Mouse (Mus musculus): Measurements from ENCODE around the gene Hist3h2a. TPM values are rescaled to one million over a fixed set of nuclear protein-coding genes. Genes with fewer than 3 reads are reported as not detected.

The Hist3h2a gene
- total RNA-seq, 2 experiments from 2014 or later, result 55.5 to 59.1 TPM

- Histone ChIP-seq H3K4me3 (peak overlapping the region; percentile 27; the same call in 1 of the 2 replicates), H3K27ac (no peak overlapping the region)
- DNase-seq (ENCODE audit: extremely low spot score in 1 of 2, low spot score in 2 of 2), result peak in 1 of 2 experiments; percentile 36
- TF ChIP-seq CTCF (IDR thresholded peaks at IDR 0.05), result peak; percentile 74
- intact Hi-C loops (cut with DNase I), result no loop called here
Observed at GRCm38 (mm10) chr11:58927790-58928651, 26.5 kb upstream of the Hist3h2a start.

DNA sequence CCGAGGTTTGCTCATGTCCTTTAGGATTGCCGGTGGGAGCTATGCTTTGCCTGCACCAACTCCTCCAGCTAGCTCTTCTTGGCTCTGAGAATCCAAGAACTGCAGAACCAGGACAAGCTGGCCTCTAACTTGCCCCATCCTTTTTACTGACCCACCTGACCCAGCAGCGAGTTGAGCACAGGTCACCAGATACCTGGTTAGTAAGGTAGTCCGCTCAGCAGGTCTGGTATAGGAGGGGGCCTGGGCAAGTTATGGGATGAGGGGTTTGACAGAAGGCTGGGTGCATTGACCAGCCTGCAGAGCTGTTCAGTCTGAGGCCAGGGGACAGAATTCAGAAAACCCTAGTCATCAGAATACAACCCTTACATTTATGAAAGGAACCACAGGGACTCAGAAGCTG, 25.4 kb upstream of the Hist3h2a start:
- no peak overlapping the region for H3K4me3 ChIP-seq
- H3K27ac ChIP-seq, result no peak overlapping the region
- DNase-seq (ENCODE audit: extremely low spot score in 1 of 2, low spot score in 2 of 2), result no peak
- intact Hi-C loops (cut with DNase I), result no loop called here
- no peak for TF ChIP-seq CTCF (IDR thresholded peaks at IDR 0.05)

GRCm38 (mm10) chr11:58929641-58930040, 24.8 kb upstream of the Hist3h2a start:
- DNase-seq (ENCODE audit: extremely low spot score in 1 of 2, low spot score in 2 of 2), result no peak
- H3K4me3 ChIP-seq, result no peak overlapping the region
- no peak overlapping the region for H3K27ac ChIP-seq
- intact Hi-C loops (cut with DNase I), result no loop called here
- no peak for TF ChIP-seq CTCF (IDR thresholded peaks at IDR 0.05)

- TF ChIP-seq CTCF (IDR thresholded peaks at IDR 0.05), result no peak
- no peak for DNase-seq (ENCODE audit: extremely low spot score in 1 of 2, low spot score in 2 of 2)
- intact Hi-C loops (cut with DNase I), result no loop called here
- no peak overlapping the region for H3K27ac ChIP-seq
- H3K4me3 ChIP-seq, result no peak overlapping the region
Observed at GRCm38 (mm10) chr11:58930254-58930653, 24.2 kb upstream of the Hist3h2a start.

DNA sequence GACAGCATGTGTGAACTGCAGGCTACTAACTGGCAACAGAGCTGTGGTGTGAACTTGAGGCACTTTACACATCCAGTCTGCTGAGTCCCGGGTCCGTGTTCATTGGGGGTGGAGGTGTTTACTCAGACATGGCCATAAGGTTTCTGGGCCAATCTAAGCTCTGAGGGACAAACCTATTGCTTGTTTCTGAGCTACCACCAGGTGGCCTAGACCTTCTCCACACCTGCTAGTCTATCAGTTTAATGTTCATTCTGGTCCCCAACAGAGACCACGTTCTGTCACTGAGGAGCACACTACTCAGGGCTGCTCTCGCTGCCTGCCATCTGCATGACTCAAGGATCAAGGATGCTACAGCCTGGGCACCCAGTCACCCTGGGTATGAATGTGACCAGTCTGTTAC, 22.9 kb upstream of the Hist3h2a start:
- no peak for DNase-seq (ENCODE audit: extremely low spot score in 1 of 2, low spot score in 2 of 2)
- TF ChIP-seq CTCF (IDR thresholded peaks at IDR 0.05), result peak; percentile 17; the same call in 1 of the 2 replicates
- H3K4me3 ChIP-seq, result no peak overlapping the region
- H3K27ac ChIP-seq, result no peak overlapping the region
- intact Hi-C loops (cut with DNase I), result no loop called here

DNA sequence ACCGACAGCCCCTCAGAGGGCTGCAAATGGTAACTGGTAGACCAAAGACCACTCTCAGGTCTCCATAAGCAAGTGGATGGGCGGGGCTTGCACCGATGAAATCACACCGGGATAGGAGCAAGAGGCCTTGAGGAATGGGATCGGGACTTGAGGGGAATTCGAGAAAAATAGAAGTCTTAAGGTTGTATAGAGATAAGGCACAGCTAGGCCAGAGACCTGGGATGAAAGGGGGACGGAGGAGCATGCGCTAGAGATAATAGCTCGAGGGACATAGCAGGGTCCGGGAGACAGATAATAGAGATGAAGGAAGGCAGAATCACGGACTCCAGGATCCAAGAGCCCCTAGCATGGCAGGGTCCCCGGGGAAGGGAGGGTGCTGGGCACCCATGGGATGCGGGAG, 16.6 kb upstream of the Hist3h2a start:
- DNase-seq (ENCODE audit: extremely low spot score in 1 of 2, low spot score in 2 of 2), result no peak
- peak overlapping the region; percentile 94 for H3K27ac ChIP-seq
- intact Hi-C loops (cut with DNase I), result loop anchor here (2.0 kb wide), 1 partner anchor 23 kb away; no protein-coding TSS in a partner anchor
- no peak for TF ChIP-seq CTCF (IDR thresholded peaks at IDR 0.05)
- peak overlapping the region; percentile 97 for H3K4me3 ChIP-seq

DNA sequence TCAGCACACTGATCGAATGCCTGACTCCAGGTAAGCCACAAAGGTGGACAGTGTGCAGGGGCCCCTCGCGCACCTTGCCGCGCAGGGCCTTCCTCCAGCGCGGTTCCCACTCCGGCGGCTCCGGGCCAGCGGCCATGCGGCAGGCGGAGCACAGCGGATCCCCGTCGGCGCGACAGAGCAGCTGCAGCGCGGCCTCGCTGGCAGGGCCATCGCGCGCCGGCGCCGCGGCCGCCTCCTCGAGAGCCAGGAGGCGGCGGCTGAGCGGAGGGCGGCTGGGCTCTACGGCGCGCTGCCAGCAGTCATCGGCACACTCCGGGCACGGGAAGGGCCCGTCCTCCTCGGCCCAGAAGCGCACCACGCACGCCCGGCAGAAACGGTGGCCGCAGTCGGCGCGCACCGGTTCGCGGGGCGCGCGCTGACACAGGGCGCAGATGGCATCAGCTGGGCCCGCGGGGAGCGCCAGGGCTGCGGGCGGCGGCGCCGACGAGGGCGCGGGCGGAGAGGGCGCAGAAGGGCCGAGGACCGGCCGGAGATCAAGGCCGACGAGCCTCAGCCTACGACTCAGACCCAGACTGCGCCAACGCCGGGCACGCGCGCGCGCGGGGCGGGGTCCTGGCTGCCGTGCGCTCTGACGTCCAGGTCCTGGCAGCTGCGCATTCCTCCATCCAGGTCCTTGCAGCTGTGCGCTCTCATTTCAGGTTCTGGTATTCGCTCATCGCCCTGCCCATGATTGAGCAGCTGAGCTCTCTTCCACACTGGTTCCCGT, 16.0 kb upstream of the Hist3h2a start, which contains the start of gene Rnf187:
Gene Rnf187 (minus strand): TSS at position 595 of the 766 bp plus-strand sequence.
- peak within 1 kb of the TSS; percentile 94 for H3K27ac ChIP-seq
- peak within 1 kb of the TSS; percentile 97 for H3K4me3 ChIP-seq
- no peak for TF ChIP-seq CTCF (IDR thresholded peaks at IDR 0.05)
- DNase-seq (ENCODE audit: extremely low spot score in 1 of 2, low spot score in 2 of 2), result peak; percentile 93
- intact Hi-C loops (cut with DNase I), result loop anchor here (2.0 kb wide), 1 partner anchor 22 kb away; no protein-coding TSS in a partner anchor

GRCm38 (mm10) chr11:58939088-58939439, 15.4 kb upstream of the Hist3h2a start:
- DNase-seq (ENCODE audit: extremely low spot score in 1 of 2, low spot score in 2 of 2), result no peak
- TF ChIP-seq CTCF (IDR thresholded peaks at IDR 0.05), result no peak
- Histone ChIP-seq H3K4me3 (peak overlapping the region; percentile 97), H3K27ac (peak overlapping the region; percentile 94)
- intact Hi-C loops (cut with DNase I), result loop anchor here (2.0 kb wide), 1 partner anchor 22 kb away; no protein-coding TSS in a partner anchor

DNA sequence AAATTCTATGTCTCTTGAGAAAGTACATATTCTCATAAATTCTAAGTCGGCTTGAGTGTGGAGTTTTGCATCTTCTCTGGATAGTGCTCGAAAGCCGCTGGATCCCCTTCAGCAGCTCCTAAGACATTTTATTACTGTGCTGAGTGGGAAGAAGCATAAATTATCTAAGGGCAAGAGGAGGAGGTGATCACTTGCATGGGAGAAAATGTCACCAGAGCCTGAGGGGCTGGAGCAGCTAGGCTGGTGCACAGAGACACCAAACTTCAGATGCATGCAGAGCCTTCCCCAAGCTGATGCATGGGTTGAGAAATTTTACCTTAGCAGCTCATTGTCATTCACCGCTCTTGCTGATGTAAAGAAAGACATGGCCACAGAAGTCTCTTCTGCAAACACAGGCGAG, 10.3 kb upstream of the Hist3h2a start:
- H3K27ac ChIP-seq, result no peak overlapping the region
- no peak for TF ChIP-seq CTCF (IDR thresholded peaks at IDR 0.05)
- H3K4me3 ChIP-seq, result no peak overlapping the region
- intact Hi-C loops (cut with DNase I), result no loop called here
- DNase-seq (ENCODE audit: extremely low spot score in 1 of 2, low spot score in 2 of 2), result no peak

GRCm38 (mm10) chr11:58947306-58947705, 7.2 kb upstream of the Hist3h2a start:
- intact Hi-C loops (cut with DNase I), result no loop called here
- no peak for DNase-seq (ENCODE audit: extremely low spot score in 1 of 2, low spot score in 2 of 2)
- H3K4me3 ChIP-seq, result no peak overlapping the region; the same call in 1 of the 2 replicates
- peak overlapping the region; percentile 89 for H3K27ac ChIP-seq
- TF ChIP-seq CTCF (IDR thresholded peaks at IDR 0.05), result no peak

DNA sequence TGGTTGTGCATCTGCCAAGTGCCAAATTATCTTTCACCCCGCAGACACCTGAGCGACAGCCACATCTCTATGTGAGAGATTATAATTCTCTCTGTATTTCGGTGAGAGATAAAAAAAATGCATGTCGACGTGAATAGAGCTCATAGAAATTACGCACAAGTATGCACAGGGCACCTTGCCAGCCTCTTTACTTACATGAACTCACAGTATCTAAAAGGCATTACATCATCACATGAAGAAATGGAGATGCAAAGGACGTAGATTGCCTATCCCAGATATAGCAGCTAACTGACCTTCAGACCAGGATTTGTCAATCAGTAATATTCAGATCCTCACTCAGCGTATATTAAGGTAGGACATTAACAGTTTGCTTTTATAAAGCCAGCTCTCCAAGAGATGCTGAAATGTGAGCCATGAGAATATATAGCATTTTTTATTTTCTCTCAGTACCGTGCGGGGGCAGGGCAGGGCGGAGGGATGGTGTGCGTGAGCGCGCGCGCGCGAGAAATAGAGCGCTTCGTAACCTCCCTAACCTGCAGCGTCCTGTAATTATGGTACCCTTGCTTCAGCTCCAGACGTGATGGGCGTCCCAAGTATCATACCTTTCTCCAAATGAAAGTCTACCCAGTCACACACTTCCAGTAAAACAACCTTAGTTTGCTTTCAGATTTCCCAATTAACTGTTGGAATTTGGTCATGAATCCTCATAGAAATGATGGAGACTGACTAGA, 6.5 kb upstream of the Hist3h2a start:
- TF ChIP-seq CTCF (IDR thresholded peaks at IDR 0.05), result no peak
- Histone ChIP-seq H3K4me3 (peak overlapping the region; percentile 67), H3K27ac (peak overlapping the region; percentile 89)
- intact Hi-C loops (cut with DNase I), result no loop called here
- DNase-seq (ENCODE audit: extremely low spot score in 1 of 2, low spot score in 2 of 2), result peak; percentile 63 to 76
